Mouse (Mus musculus): Measurements from ENCODE around the gene Zbtb21. TPM values are rescaled to one million over a fixed set of nuclear protein-coding genes. Genes with fewer than 3 reads are reported as not detected.
"Not testable (repeated sequence)": the region's sequence is repeated elsewhere in the genome, so short reads cannot be mapped to it uniquely, and the experiment has no call there.

Gene Zbtb21
- polyA plus RNA-seq (2015; fragmentation: Nextera tagmentation; extraction: Ambion mirVana): 12.7 and 14.9 TPM in 2 replicates

DNA sequence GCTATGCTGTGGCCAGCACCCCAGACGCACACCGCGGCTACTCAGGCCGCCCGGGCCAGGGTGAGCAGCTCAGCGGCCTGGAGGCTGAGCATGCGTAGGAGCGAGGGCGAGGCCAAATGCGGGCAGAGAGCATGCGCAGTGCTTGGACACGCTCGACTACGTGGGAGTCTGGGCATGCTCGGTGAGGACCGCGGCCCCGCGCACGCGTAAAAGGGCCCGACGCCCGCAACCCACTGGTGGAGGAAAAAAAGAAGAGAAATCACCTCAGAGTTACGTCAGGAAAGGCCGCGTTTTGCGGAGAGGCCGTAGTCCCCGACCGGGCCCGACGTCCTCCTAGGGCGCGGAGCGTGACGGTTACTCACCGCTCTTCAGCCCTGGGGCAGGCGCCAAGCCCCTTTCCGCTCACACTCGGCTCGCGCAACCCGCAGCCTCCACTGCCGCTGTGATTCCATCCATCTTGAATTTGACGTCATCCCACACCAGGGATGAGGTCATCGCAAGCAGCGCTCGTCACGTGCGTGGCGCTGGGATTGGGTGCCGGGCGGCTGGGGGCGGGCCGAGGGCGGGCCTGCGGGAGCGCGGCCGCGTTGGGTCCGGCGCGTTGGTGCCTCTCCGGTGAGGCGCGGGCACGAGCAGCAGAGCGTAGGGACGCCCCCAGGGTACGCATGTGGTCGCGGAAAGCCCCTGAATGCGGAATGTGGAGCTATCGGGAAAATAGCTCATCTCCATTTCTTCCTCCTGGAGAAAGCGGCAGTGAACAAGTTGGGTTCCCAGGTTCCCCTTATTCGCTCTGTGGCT is at the start of gene Zbtb21, which contains the start of gene C2cd2:
TSS of gene Zbtb21 (minus strand) at position 472 of the 798 bp plus-strand sequence.
TSS of gene C2cd2 (minus strand) at position 448 of the 798 bp plus-strand sequence.
- H3K27me3 ChIP-seq (replicated peaks): no peaks in the 10 kb centered on the region
- peak within 1 kb of the TSS; percentile 99 for H3K27ac ChIP-seq
- WGBS: under 1% methylated on average over 78 of the region's 78 CpGs
- H3K9me3 ChIP-seq: no peaks in the 10 kb centered on the region
- H3K4me3 ChIP-seq: peak within 1 kb of the TSS; percentile 77
- peak within 1 kb of the TSS; percentile 77 for H3K9ac ChIP-seq
- H3K36me3 ChIP-seq (replicated peaks): no peaks in the 10 kb centered on the region
- ATAC-seq (replicated peaks): peak; percentile 99
- peaks cover 18% of the 10 kb centered on the region for H3K4me1 ChIP-seq
- H3K4me2 ChIP-seq: peak within 1 kb of the TSS; percentile 86

DNA sequence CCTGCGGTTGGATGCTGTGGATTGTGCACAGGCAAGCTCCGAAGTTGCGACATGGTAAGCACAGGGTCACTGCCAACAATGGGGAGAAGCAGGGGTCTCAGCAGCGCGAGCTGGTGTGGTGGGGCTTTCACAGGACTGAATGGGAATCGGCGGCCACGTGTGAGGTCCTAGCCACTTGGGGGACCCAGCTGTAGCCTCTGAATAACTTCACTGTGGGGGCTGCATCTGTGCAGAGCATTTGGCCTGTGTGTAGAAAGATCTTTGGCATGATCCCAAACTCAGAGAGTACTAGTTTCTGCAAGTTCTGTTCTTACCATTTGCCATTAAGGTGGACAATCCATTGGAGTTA is 34.9 kb upstream of the Zbtb21 start:
- Histone ChIP-seq H3K9ac (peak overlapping the region; percentile 49), H3K4me3 (peak overlapping the region; percentile 61), H3K4me1 (peaks cover 16% of the 10 kb centered on the region), H3K4me2 (peak overlapping the region; percentile 88), H3K27ac (peak overlapping the region; percentile 65; the same call in 1 of the 2 replicates)
- not testable (repeated sequence) for H3K9me3 ChIP-seq; H3K36me3 ChIP-seq (replicated peaks); H3K27me3 ChIP-seq (replicated peaks)
- 0% methylated on average over 8 of the region's 8 CpGs for WGBS
- ATAC-seq (replicated peaks): peak; percentile 85; the same call in 1 of the 2 replicates

DNA sequence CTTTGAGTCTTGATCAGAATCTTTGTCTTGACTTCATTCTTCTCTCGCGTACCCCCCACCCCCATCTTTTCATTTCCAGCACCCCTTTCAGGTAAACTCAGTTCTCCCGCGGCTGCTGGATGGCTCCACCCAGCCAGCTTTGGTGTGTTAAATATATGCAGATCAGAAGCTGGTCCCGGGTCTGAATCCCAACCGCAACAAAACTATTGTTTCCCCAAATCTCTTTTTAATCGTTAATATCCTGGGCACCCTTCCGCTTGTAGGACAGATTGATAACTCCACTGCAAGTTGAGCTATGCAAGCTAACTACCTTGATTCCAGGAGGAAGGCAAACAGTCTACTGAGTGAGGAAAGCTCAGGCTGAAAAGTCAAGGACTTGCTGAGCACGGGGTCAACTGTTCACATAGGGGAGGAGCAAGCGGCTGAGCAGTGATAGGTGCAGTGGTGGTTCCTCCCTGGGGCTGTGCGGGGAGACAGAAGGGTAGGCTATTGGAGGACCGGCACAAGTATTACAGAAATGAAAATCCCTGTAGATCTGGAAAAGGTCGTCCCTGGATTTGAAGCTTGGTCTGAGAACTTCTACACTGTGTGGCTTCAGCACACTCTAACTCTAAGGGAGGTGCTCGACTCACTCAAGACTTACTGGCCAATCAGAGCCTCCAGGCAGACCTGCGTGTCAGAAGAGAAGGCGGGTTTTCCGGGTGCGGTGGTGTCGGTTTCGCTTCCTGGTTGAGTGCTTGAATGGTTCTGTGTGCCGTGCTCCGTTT is 34.4 kb upstream of the Zbtb21 start, which contains the start of gene B230307C23Rik:
TSS of gene B230307C23Rik (plus strand) at position 700 of the 767 bp plus-strand sequence.
- Histone ChIP-seq H3K4me3 (peak within 1 kb of the TSS; percentile 61), H3K9me3 (0 out of 2 replicates have a peak, but pooled peaks cover under 1% of the 10 kb centered on the region), H3K9ac (peak within 1 kb of the TSS; percentile 49), H3K27me3 (replicated peaks) (no peaks in the 10 kb centered on the region), H3K36me3 (replicated peaks) (no peaks in the 10 kb centered on the region), H3K4me1 (peaks cover 16% of the 10 kb centered on the region), H3K4me2 (peak within 1 kb of the TSS; percentile 88), H3K27ac (peak within 1 kb of the TSS; percentile 65)
- WGBS: 2% methylated on average over 22 of the region's 22 CpGs
- ATAC-seq (replicated peaks): peak; percentile 99

DNA sequence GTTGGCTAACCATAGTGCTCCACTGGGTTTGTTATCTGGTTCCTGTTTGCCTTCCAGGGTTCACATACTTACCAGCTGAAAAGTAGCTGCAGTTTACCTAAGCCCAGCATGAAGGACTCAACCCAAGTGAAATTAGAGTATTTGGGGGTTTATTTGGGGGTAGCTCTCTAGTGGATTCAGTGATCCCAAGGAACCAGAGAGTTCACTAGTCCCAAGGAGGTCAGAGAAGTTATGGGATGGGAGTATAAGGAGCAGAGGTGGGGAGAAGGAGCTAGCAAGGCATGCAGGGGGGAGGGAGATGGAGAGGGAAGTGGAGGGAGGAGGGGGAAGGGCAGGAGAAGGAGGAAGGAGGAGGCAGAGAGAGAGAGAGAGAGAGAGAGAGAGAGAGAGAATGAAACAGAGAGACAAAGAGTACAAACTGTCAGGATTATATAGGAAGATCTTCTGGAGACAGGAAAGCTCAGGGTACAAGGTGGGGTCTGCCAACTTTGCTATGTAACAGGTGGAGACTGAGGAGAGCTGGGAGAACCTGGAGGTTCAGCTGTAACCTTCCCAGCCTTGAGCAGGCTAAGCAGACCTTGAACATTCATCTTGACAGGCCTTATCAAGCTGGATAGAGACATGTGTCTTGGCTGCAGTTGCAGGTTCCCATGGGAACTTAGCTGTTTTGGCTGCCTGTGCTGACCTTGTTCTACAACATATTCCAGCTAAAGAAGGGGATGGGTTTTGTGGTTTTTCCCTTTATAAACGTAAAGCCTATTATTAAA is 33.6 kb upstream of the Zbtb21 start:
- H3K4me2 ChIP-seq: peak overlapping the region; percentile 88
- no peaks in the 10 kb centered on the region for H3K9me3 ChIP-seq
- no peak overlapping the region for H3K27ac ChIP-seq
- ATAC-seq (replicated peaks): no peak
- WGBS: 13% methylated on average over 1 of the region's 1 CpGs
- peaks cover 16% of the 10 kb centered on the region for H3K4me1 ChIP-seq
- H3K36me3 ChIP-seq (replicated peaks): no peaks in the 10 kb centered on the region
- peak overlapping the region; percentile 49; the same call in 1 of the 2 replicates for H3K9ac ChIP-seq
- H3K4me3 ChIP-seq: peak overlapping the region; percentile 61
- no peaks in the 10 kb centered on the region for H3K27me3 ChIP-seq (replicated peaks)

DNA sequence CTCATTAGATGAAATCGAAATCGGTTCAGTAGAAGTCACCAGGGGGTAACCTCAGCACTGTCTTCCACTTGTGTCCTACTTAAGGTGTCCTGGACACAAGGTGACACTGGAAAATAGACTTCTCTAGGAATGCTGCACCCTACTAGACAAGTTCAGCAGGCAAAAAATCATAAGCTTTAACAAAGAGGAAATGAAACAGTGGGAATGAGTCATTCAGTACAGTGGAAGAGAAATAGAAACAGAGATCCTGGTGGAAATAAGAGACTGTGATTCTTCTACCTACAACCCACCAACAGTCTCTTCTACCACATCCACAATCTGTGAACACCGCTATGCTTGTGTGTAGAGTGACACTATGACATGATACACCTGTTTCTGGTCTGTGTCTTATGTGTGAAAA is 30.1 kb upstream of the Zbtb21 start:
- H3K9me3 ChIP-seq; H3K27me3 ChIP-seq (replicated peaks); H3K4me2 ChIP-seq; H3K4me3 ChIP-seq; H3K9ac ChIP-seq; H3K36me3 ChIP-seq (replicated peaks); ATAC-seq (replicated peaks); H3K4me1 ChIP-seq; H3K27ac ChIP-seq: not testable (repeated sequence)
- 84% methylated on average over 3 of the region's 3 CpGs for WGBS

DNA sequence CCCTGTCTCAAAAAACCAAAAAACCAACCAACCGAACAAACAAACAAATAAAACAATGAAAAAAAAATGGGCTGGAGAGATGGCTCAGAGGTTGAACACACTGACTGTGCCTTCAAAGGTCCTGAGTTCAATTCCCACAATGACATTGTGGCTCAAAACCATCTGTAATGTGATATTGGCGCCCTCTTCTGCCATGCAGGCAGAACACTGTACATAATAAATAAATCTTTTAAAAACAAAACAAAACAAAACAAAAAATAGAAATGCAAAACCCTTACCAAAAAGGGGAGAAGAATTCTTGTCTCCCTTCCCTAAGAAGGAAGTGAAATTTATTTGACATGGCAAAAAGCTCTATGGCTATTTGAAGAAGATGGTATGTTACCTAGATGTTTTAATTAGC is 29.1 kb upstream of the Zbtb21 start:
- H3K9me3 ChIP-seq: no peaks in the 10 kb centered on the region
- no peak overlapping the region for H3K4me2 ChIP-seq
- no peak overlapping the region for H3K27ac ChIP-seq
- H3K9ac ChIP-seq: no peak overlapping the region
- no peak for ATAC-seq (replicated peaks)
- WGBS: 74% methylated on average over 2 of the region's 2 CpGs
- no peaks in the 10 kb centered on the region for H3K36me3 ChIP-seq (replicated peaks)
- peaks cover 5% of the 10 kb centered on the region for H3K4me1 ChIP-seq
- no peak overlapping the region for H3K4me3 ChIP-seq
- H3K27me3 ChIP-seq (replicated peaks): no peaks in the 10 kb centered on the region

DNA sequence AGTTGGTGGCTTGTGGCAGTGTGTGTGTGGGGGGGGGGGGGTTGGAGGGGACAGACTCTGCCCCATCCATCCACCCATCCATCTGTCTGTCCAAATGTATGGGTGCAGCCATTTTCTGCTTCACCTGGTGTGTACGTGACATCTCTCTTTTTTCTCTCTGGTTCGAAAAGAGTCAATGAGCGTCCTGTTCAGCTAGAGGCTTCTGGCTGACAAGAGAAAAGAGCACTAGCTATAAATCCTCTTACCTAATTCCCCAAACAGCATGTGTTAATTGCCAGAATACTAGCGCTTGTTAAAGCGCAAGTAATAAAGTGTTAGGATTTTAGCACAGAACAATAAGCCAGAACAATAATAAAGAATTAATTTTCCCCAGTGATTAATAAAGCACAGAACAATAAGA is 22.2 kb upstream of the Zbtb21 start:
- no peak for ATAC-seq (replicated peaks)
- 57% methylated on average over 5 of the region's 5 CpGs for WGBS
- Histone ChIP-seq H3K9me3 (no peaks in the 10 kb centered on the region), H3K4me2 (no peak overlapping the region), H3K9ac (no peak overlapping the region), H3K4me1 (no peaks in the 10 kb centered on the region), H3K27me3 (replicated peaks) (no peaks in the 10 kb centered on the region), H3K27ac (no peak overlapping the region), H3K4me3 (no peak overlapping the region), H3K36me3 (replicated peaks) (no peaks in the 10 kb centered on the region)

DNA sequence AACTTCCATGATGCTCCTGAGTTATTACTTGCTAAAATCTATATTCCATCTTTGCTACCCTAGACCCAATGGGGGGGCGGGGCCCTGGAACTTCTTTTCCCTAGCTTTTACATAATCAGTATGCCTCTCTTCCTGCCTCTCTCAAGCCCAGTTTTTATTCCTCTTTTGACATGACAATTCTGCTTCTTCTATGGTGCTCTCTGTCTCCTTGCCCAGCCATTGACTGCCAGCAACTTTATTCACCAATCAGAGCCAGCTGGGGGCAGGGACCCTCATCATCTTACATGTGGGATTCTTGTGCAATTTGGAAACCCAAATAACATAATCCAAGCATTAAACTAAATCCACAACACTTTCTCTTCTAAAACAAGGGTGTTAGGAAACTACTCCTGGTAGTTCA is 18.9 kb upstream of the Zbtb21 start:
- ATAC-seq (replicated peaks): no peak
- no peaks in the 10 kb centered on the region for H3K27me3 ChIP-seq (replicated peaks)

DNA sequence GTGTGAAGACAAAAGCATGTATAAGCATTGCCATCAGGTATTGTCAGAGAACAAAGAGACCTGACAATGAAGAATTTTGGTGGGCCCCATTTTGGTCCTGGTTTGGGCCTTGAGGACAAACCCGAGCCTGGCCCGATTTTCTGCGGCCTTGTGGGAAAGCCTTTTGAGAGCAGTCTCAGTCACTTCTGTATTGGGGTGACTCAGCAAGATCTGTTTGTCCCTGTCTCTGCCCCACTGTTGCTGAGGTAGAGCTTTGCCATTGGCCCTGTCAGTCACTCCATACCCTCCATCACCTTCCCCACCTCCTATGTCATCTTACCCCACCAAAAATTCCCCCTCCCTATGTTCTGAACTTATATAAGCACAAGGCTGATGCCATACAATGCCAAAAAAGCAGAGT is 15.3 kb upstream of the Zbtb21 start:
- WGBS: 86% methylated on average over 3 of the region's 3 CpGs
- ATAC-seq (replicated peaks): no peak
- no peak overlapping the region for H3K9ac ChIP-seq

More for the DNA sequence above, 18.9 kb upstream of the Zbtb21 start:
- Histone ChIP-seq H3K9ac (no peak overlapping the region), H3K36me3 (replicated peaks) (no peaks in the 10 kb centered on the region), H3K4me1 (no peaks in the 10 kb centered on the region), H3K9me3 (no peaks in the 10 kb centered on the region), H3K4me2 (no peak overlapping the region), H3K27ac (no peak overlapping the region), H3K4me3 (no peak overlapping the region)
- 93% methylated on average over 1 of the region's 1 CpGs for WGBS

DNA sequence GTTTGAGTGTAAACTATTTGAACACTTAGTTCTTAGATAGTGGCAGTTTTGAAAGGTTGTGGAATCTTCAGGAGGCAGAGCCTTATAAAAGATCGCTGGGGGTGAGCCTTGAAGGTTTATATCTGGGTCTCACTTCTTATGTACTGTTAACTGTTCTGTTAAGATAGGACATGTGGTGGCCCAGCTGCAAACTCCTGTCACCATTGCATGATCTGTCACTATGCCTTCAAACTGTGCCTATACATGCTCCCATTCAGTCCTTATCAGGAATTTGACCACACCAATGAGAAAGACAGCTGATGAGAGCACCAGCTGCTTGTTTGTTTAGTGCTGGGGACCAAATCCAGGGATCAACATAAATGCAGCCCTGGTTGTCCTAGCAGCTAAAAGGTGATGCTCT is 14.9 kb upstream of the Zbtb21 start:
- Histone ChIP-seq H3K27ac (no peak overlapping the region), H3K27me3 (replicated peaks) (no peaks in the 10 kb centered on the region), H3K4me2 (no peak overlapping the region), H3K4me1 (no peaks in the 10 kb centered on the region), H3K36me3 (replicated peaks) (no peaks in the 10 kb centered on the region), H3K9me3 (no peaks in the 10 kb centered on the region), H3K9ac (no peak overlapping the region), H3K4me3 (no peak overlapping the region)
- ATAC-seq (replicated peaks): no peak
- 92% methylated on average over 1 of the region's 1 CpGs for WGBS

More for the DNA sequence above, 15.3 kb upstream of the Zbtb21 start:
- no peaks in the 10 kb centered on the region for H3K4me1 ChIP-seq
- H3K36me3 ChIP-seq (replicated peaks): no peaks in the 10 kb centered on the region
- H3K9me3 ChIP-seq: no peaks in the 10 kb centered on the region
- H3K27me3 ChIP-seq (replicated peaks): no peaks in the 10 kb centered on the region
- no peak overlapping the region for H3K27ac ChIP-seq
- no peak overlapping the region for H3K4me3 ChIP-seq
- no peak overlapping the region for H3K4me2 ChIP-seq

DNA sequence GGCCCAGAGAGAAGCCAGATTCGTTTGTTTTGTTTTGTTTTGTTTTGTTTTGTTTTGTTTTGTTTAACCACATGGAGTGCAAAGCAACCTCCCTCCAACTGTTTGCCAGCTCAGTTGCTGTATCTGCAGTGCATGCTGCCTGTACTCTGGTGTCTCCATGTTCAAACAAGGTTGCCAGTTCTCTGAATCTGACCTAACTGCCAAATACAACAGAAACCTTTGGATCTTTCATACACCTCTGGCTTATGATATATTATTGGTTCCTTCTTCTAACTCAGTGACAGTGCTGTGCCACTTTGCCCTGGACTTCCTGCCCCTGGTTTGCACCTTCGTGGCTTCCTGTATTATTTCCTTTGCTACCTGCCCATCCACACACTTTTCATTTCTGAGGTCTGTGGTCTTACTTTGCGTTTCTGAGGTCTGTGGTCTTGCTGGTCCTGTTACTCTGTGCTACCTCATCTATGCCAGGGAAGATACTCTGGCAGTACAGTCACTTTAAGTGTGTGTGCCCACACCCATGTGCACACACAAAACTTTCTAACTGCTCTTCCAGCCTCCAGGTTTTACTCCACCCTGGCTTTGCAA is 1.6 kb upstream of the Zbtb21 start:
- WGBS: 93% methylated on average over 3 of the region's 3 CpGs
- H3K27ac ChIP-seq: no peak overlapping the region

More for the DNA sequence above, 1.6 kb upstream of the Zbtb21 start:
- no peaks in the 10 kb centered on the region for H3K27me3 ChIP-seq (replicated peaks)
- no peak for ATAC-seq (replicated peaks)
- peaks cover 18% of the 10 kb centered on the region for H3K4me1 ChIP-seq
- H3K9ac ChIP-seq: no peak overlapping the region
- H3K4me3 ChIP-seq: no peak overlapping the region
- no peaks in the 10 kb centered on the region for H3K36me3 ChIP-seq (replicated peaks)
- H3K9me3 ChIP-seq: no peaks in the 10 kb centered on the region
- no peak overlapping the region for H3K4me2 ChIP-seq
